Mouse (Mus musculus) testis, adult 2 months (tissue): Measurements from ENCODE around the gene Shpk.

Experiments used
- CTCF ChIP-seq: fragments of 200-500 bp; IDR thresholded peaks from 2 replicates; pipeline ENCODE4 v1.5.1; 2012; ENCODE audit warnings: low read depth, mild to moderate bottlenecking, inconsistent platforms, low read length, moderate library complexity; ENCODE audit not compliant: control insufficient read depth, insufficient read depth, insufficient replicate concordance
- POLR2A ChIP-seq: fragments of 200-500 bp; IDR thresholded peaks from 2 replicates; pipeline ENCODE4 v1.6.1; 2012; ENCODE audit warnings: low read depth, mild to moderate bottlenecking, inconsistent platforms, low read length, moderate library complexity; ENCODE audit not compliant: control insufficient read depth

GRCm38 (mm10) chr11:73159957-73160810 lies 39.1 kb upstream of the Shpk start, which contains the start of gene P2rx5:
- no peak for TF ChIP-seq CTCF
- TF ChIP-seq POLR2A: no peak
